Comparison of ENCODE assay signal across 29 mouse cellular contexts in genomic region chr13:21265736-21266135, GRCm38 (mm10). TPM values are rescaled to one million over a fixed set of nuclear protein-coding genes. Genes with fewer than 3 reads are reported as not detected.
"Had no signal": no experiment of that assay in that cellular context is flagged by ENCODE, and none has a peak within 500 bp of the region (broad histone marks: within the 10 kb centered on the region; RNA-seq: fewer than 3 reads in every experiment).

No protein-coding gene starts in this region.

- DNase-seq: kidney, adult 8-10 months; kidney, postnatal 14 days; kidney, postnatal 4 days; liver; liver, embryonic 13.5 days; liver, postnatal 0 days; lung, embryonic 14.5 days; retina, postnatal 1 day; right cerebral cortex, postnatal 25 days; spleen, adult 18-20 months; thymus, postnatal 14 days; thymus, postnatal 4 days had no signal

- H3K9me3 ChIP-seq: kidney, embryonic 15.5 days; limb, embryonic 10.5 days; limb, embryonic 13.5 days; liver, embryonic 13.5 days; midbrain, embryonic 12.5 days; neural tube, embryonic 13.5 days; stomach, embryonic 15.5 days had no signal

- H3K4me2 ChIP-seq: kidney, embryonic 15.5 days; limb, embryonic 13.5 days; liver, embryonic 13.5 days; lung, embryonic 14.5 days; midbrain, embryonic 12.5 days; neural tube, embryonic 13.5 days; stomach, embryonic 15.5 days had no signal

- H3K9ac ChIP-seq: kidney, embryonic 15.5 days; limb, embryonic 13.5 days; liver, embryonic 13.5 days; liver, postnatal 0 days; lung, embryonic 14.5 days; midbrain, embryonic 12.5 days; neural tube, embryonic 13.5 days; stomach, embryonic 15.5 days had no signal

- H3K27ac ChIP-seq: kidney, embryonic 15.5 days; limb, embryonic 10.5 days; limb, embryonic 13.5 days; liver, embryonic 13.5 days; macrophage; midbrain, embryonic 12.5 days; neural tube, embryonic 13.5 days; stomach, embryonic 15.5 days had no signal

- ATAC-seq: liver, postnatal 0 days; lung, postnatal 0 days; midbrain, embryonic 16.5 days had no signal

- H3K4me1 ChIP-seq: stomach, embryonic 15.5 days had no signal

- H3K4me3 ChIP-seq: kidney, embryonic 15.5 days; limb, embryonic 10.5 days; limb, embryonic 13.5 days; liver, embryonic 13.5 days; midbrain, embryonic 12.5 days; myocyte; neural tube, embryonic 13.5 days; stomach, embryonic 15.5 days had no signal

- H3K36me3 ChIP-seq: kidney, embryonic 15.5 days; limb, embryonic 10.5 days; limb, embryonic 13.5 days; liver, embryonic 13.5 days; midbrain, embryonic 12.5 days; neural tube, embryonic 13.5 days; stomach, embryonic 15.5 days had no signal

RNA-seq across cellular contexts. Expression of gene Gpx5, which starts 26.8 kb away (rescaled TPM):
- total RNA-seq: layer of hippocampus, adult 18-20 months; layer of hippocampus, postnatal 25 days; left cerebral cortex, adult 18-20 months; left cerebral cortex, postnatal 25 days; megakaryocyte, adult 5-6 weeks; monocyte, adult 5-6 weeks; neutrophil, adult 5-6 weeks had no signal
- polyA plus RNA-seq: kidney, embryonic 15.5 days; limb, embryonic 10.5 days; limb, embryonic 13.5 days; liver, embryonic 13.5 days; liver, postnatal 0 days; lung, embryonic 14.5 days; lung, postnatal 0 days; macrophage; midbrain, embryonic 12.5 days; midbrain, embryonic 16.5 days; myocyte; neural tube, embryonic 13.5 days; stomach, embryonic 15.5 days had no signal

RNA-seq across cellular contexts. Expression of gene Gpx6, which starts 46.2 kb away (rescaled TPM):
- total RNA-seq: layer of hippocampus, adult 18-20 months; layer of hippocampus, postnatal 25 days; left cerebral cortex, postnatal 25 days; megakaryocyte, adult 5-6 weeks; monocyte, adult 5-6 weeks; neutrophil, adult 5-6 weeks had no signal
- polyA plus RNA-seq: liver, embryonic 13.5 days; lung, embryonic 14.5 days; macrophage; midbrain, embryonic 12.5 days; myocyte; neural tube, embryonic 13.5 days; stomach, embryonic 15.5 days had no signal
